Mouse (Mus musculus) A20 (cell line): ENCODE measurements around the gene Oas1d.

Source experiments
- DNase-seq: peaks from one replicate; pipeline ENCODE4 v3.0.0-alpha.2; 2011; ENCODE audit warnings: low read depth, low spot score

Gene Oas1d

GRCm38 (mm10) chr5:120968799-120969198 lies 54.5 kb downstream of the Oas1d start:
- no peak for DNase-seq

DNA sequence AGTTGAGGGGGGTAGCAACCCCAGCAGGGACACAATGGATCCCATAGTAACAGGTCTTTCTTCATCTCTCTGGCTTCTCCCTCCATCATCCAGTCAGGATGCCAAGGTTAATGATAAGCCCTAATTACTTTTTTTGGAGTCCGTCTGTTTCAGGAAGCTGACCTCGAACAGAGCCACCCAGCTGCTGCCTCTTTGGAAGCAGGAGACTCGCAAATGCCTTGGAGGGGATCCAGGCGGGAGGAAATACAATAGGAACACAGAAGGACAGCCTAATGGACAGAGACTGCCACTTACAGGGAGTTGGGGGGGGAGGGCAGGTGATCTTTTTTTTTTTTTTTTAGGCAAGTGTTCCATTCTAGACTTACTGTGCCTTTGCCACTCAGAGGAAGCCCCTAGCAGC lies 55.4 kb downstream of the Oas1d start:
- DNase-seq, result no peak
